Mouse (Mus musculus): ENCODE results near the gene Cd24a.

Cd24a gene

DNA sequence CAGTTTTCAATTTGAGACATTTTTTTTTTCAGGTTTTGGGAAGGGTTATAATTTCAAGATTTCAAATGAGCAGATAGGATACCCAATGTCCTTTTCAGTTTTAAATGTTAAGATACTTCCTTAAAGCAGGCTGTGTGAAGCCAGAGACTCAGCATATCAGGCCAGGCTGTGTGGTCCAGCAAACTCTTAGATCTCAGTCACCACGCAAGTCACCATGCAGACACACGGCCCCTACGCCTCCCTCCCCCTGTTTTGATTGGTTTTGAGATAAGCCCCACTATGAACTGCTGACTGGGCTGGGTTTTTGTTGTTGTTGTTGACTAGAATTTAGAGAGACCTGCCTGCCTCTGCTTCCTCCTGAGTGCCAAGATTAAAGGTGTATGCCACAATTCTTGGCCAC lies 3.2 kb downstream of the Cd24a start:
- no peak for DNase-seq (ENCODE audit: extremely low read depth, insufficient read length, low spot score)

DNA sequence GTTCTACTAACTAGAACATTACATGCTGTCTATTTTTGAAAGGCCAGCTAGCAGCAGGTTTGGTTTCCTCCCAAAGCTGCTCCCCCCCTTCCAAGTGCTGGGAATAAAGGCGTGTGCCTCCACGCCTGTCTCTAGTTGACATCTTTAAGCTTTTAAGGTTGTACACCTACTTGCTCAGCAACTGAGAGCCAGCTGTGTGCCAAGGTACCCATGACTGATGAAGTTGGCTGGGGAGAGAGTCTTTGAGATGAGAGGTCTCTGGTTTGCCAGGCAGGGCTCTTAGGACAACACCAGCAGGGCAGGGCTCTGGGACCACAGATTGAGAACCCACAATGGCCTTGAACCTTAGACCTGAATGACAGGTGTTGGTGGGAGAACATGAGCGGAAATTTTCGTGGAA lies 6.5 kb downstream of the Cd24a start:
- no peak for DNase-seq (ENCODE audit: extremely low read depth, insufficient read length, low spot score)

DNA sequence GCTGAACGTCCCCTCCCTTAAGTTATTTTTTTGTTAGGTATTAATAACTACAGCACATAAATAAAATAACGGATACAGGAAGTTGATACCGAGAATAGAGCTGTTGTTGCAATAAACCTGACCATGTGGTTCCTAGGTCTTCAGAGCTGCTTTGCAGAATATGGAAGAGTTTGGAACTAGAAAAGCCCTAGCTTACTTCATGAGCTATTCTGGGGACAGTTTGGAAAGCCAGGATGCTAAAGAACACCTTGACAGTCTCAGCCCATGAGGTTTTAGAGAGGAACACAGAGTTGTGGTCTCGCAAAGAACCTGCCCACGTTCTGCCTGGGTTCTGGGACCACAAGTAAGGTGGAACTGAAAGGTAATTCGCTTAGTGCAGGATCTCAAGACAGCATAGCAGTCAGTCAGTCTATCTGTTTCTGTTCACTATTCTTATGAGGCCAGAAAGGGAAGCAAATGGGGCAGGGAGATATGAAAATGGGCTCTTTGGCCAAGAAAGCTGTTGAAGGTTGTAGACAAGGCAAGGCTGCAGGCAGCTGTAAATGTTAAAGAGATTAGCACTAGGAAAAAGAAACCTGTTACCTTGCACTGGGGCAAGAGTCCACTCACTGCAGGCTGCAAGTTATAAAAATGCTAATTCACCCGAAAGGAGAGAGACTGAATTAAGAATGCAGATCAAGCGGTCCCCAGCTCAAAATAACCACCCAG lies 10.5 kb downstream of the Cd24a start:
- DNase-seq (ENCODE audit: extremely low read depth, insufficient read length, low spot score), result no peak

- no peak for DNase-seq (ENCODE audit: extremely low read depth, insufficient read length, low spot score)
These were observed 13.4 kb downstream of the Cd24a start for GRCm38 (mm10) chr10:43591477-43591876.

DNA sequence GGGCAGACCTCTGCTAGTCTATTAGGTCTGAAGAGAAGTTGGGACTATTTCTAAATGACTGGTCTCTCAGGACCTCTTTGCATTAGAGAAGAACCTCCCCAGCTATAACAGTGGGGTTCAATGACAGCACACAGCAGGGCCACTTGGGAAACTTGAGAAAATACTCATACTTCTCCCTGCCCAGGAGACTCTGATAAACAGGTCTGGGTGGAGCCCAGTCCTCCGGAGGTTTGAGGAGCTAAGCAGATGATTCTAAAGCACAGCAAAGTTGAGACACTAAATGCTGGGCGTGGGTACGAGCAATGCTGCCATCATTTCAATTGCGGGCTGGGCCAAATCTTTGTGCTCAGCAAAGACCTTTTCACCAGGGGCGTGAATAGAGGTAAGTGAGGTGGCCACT lies 15.1 kb downstream of the Cd24a start:
- no peak for DNase-seq (ENCODE audit: extremely low read depth, insufficient read length, low spot score)

DNA sequence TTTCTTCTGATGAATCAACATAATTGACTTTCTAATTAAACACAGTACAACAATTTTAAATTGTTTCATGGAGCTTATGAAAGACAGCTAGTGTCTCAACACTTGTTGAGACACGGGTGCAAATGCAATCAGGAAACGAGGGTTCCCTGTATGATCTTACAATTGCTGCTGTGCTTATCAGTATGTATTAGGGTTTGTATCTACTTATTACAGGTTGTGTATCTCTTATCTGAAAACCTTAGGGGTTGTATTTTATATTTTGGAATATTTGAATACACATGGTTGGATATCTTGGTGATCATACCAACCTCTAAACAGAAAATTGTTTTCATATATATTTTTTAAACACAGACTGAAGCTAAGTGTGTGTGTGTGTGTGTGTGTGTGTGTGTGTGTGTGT lies 16.1 kb downstream of the Cd24a start:
- DNase-seq (ENCODE audit: extremely low read depth, insufficient read length, low spot score), result no peak

GRCm38 (mm10) chr10:43594894-43595293 lies 16.8 kb downstream of the Cd24a start:
- DNase-seq (ENCODE audit: extremely low read depth, insufficient read length, low spot score), result no peak

GRCm38 (mm10) chr10:43598067-43598726 lies 20.1 kb downstream of the Cd24a start:
- no peak for DNase-seq (ENCODE audit: extremely low read depth, insufficient read length, low spot score)

DNA sequence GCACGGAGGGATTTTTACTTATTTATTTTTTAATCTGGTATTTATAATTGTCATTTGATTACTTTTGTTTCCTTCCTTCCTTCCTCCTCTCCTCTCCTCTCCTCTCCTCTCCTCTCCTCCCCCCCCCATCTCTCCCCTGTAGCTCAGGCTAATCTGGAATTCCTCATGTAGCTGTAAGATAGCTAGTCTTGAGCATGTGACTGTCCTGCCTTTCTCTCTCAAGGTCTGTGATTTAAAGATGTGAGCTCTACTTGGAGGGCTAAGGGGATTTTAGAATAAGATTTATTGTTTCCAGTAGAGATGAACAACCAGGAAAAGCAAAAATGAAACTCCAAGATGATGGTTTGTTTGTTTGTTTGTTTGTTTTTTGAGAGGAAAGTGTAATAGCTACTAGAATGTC lies 23.0 kb downstream of the Cd24a start:
- DNase-seq (ENCODE audit: extremely low read depth, insufficient read length, low spot score), result no peak

DNA sequence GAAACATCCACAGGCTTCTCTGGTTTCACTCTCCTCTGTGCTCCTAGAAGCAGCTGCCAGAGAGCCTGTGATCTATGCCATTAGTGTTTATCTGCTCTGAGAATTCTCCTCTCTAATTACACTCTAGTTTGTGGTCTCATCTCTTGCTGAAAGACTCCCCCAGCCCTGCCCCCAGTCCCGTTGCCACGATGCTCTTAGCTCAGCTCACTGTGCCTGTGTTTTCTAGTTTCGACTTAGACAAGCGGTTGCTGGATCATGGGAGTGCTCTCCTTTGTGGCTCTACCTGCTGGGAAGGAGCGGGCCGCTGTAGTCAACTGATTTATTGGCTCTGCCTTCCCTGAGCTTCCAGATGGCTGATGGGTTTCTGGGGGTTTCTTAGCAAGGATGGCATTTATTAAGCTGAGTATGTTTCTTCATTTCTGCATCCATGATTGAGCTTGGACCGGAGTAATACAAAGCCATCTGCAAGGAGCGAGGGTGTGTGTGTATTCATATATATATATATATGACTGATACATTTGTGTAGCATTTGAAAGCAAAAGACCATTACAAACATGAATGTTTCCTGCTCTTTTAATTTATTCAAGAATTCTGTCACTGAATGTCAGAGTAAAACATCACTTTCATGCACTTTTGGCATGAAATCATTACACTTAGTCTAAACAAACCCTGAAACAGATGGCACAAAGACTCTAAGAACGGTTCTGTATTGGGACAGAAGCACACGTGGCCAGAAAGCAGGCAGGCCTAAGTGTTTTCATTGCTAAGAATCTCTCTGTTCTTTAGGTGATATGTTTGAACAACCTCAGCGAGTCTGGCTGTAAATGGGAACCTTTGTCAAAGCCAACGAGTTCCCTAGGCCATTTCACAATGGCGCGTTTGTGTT lies 23.7 kb downstream of the Cd24a start:
- DNase-seq (ENCODE audit: extremely low read depth, insufficient read length, low spot score), result no peak

GRCm38 (mm10) chr10:43603975-43604686 lies 26.0 kb downstream of the Cd24a start:
- DNase-seq (ENCODE audit: extremely low read depth, insufficient read length, low spot score), result peak; percentile 16

DNA sequence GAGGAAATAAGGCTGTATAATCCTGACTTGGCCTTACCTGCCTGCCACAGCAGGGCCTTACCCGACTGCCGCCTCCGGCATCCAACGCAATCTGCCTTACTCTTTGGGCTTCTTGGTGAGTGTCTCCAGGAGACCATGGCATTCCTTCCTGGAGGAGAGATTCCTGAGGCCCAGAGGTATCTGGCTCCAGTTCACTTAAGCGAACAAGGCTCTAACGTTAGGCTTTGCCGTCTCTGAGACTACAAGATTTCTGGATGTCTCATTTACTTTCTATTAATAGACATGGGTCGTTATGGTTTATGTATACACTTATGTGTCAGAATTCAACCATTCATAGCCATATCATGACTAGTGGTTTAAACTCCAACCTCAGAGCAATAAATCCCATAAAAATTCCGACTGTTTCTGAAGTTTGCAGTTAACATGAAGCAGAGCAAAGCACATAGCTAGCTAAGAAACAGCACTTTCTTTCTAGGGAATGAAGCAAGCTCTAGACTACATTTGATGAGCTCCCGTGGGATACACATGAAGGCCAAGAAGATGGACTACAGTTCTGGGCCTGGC lies 26.7 kb downstream of the Cd24a start:
- no peak for DNase-seq (ENCODE audit: extremely low read depth, insufficient read length, low spot score)

GRCm38 (mm10) chr10:43605901-43606300 lies 27.8 kb downstream of the Cd24a start:
- no peak for DNase-seq (ENCODE audit: extremely low read depth, insufficient read length, low spot score)

GRCm38 (mm10) chr10:43609507-43609906 lies 31.4 kb downstream of the Cd24a start:
- no peak for DNase-seq (ENCODE audit: extremely low read depth, insufficient read length, low spot score)

DNA sequence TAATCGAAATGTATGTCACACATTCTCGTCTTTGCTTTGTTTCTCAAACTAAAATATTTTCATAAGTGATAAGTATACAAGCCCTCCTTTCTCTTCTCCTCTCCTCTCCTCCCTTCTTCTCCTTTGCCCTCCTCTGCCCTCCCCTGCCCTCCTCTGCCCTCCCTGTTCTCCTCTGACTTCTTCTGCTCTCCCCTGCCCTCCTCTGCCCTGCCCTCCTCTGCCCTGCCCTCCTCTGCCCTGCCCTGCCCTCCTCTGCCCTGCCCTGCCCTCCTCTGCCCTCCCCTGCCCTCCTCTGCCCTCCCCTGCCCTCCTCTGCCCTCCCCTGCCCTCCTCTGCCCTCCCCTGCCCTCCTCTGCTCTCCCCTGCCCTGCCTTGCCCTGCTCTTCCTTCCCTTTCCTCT lies 31.9 kb downstream of the Cd24a start:
- no peak for DNase-seq (ENCODE audit: extremely low read depth, insufficient read length, low spot score)

- DNase-seq (ENCODE audit: extremely low read depth, insufficient read length, low spot score), result no peak
These were observed 33.0 kb downstream of the Cd24a start for GRCm38 (mm10) chr10:43611081-43611480.

GRCm38 (mm10) chr10:43619059-43619531 lies 41.0 kb downstream of the Cd24a start:
- no peak for DNase-seq (ENCODE audit: extremely low read depth, insufficient read length, low spot score)

DNA sequence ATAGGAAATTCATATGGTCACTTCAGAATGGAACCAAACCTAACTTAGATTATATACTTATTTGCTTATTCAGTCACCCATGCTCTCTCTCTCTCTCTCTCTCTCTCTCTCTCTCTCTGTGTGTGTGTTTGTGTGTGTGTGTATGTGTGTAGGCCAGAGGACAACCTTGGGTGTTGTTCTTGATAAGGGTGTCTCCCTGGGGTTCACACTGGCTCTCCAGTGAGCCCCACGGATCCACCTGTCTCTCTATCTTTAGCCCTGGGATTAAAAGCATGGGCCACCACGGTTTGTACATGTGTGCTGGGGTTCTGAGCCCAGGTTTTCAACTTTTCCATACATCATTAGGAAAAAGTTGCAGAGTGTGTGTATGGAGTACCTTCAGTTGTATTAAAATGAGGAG lies 41.9 kb downstream of the Cd24a start:
- no peak for DNase-seq (ENCODE audit: extremely low read depth, insufficient read length, low spot score)

DNA sequence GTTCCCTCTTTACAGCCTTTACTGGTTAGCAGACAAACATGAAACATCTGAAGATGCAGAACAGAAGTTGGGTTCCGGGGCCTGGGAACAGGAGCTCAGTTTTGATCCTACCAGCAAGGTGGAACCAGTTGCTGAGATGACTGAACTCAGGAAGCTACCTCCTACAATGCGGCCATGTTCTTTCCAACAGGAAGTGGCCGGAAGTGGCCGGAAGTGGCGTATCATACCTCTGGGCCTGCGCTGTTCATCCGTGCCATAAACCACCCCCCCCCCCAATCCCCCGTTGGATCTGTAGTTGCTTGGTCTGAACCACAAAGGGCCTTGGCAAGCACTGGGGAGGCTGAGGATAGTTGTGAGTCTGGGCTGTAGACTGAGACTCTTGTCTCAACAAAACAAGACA lies 45.4 kb downstream of the Cd24a start:
- DNase-seq (ENCODE audit: extremely low read depth, insufficient read length, low spot score), result no peak

DNA sequence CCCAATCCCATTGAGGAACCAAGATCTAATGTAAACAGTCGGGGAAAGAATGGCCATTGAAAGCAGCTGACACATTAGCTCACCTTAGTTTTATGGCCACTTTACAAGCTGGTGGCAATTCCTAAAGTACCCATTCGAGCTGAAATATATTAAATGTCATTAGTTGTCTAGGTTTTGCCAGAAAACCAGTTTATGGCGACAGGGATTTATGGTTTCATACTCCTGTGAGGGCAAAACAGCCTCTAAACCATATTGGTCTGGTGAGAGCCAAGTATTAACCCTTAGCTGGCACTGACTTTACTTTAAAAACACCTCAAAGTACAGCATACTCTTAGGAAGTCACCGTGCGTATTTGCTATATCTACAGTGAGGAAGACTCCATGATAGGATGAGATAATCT lies 46.3 kb downstream of the Cd24a start:
- DNase-seq (ENCODE audit: extremely low read depth, insufficient read length, low spot score), result no peak
